Comparison of ENCODE assay signal across 20 mouse cellular contexts in the genomic region with DNA sequence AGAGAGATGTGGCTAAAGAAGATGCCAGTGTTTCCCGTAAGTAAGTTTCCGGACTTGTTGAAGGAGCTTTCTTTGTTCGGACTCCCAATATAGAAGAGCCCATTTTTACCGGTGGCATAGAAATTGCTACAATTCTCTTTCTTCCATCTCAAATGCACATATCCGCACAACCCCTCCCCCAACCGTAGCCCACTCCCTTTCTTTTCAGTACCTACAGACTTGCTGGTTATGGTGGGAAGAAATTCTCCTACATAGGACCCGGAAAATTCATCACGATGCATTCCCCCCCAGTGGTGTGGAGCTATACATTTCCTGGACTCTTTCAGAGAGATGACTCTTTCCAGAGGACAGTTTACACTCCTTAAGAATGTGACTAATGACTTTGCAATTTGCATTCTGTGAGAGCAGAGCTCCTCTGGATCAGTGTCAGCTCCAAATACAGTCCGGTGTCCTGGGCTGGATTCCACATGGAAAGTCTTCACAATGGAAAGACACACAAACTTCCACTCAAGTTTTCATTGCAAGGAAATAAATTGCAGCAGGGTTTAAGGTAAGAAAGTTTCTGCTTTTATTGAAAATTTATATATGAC. TPM values are rescaled to one million over a fixed set of nuclear protein-coding genes. Genes with fewer than 3 reads are reported as not detected.
A peak's percentile ranks its signal among the peaks of the same experiment; 100 is the strongest.
DNase-seq lines count a peak whose midpoint lies in the region; ATAC-seq lines count a peak whose summit lies in the region.
"Had no signal": no experiment of that assay in that cellular context is flagged by ENCODE, and none has a peak within 500 bp of the region (broad histone marks: within the 10 kb centered on the region; RNA-seq: fewer than 3 reads in every experiment).

No protein-coding gene starts in this region.

- no peak overlapping the region for H3K9ac ChIP-seq in hindbrain, embryonic 12.5 days
- no peak overlapping the region for H3K9ac ChIP-seq in embryonic facial prominence, embryonic 14.5 days (ENCODE audit: low read depth, low read length)
- H3K9ac ChIP-seq: heart, embryonic 15.5 days; hindbrain, embryonic 15.5 days; lung, embryonic 15.5 days had no signal

- H3K4me2 ChIP-seq in hindbrain, embryonic 12.5 days (replicated peaks) = no peak overlapping the region
- 0 out of 2 replicates have a peak overlapping the region, but pooled peaks have one; percentile 4 for H3K4me2 ChIP-seq in embryonic facial prominence, embryonic 14.5 days (ENCODE audit: low read depth, low read length)
- H3K4me2 ChIP-seq: hindbrain, embryonic 15.5 days; lung, embryonic 15.5 days had no signal

- peak; percentile 27 for DNase-seq in hindbrain, embryonic 10.5 days (ENCODE audit: low spot score)
- peak; percentile 41 for DNase-seq in R1 (ENCODE audit: low read depth, low spot score)
- DNase-seq in embryonic facial prominence, embryonic 14.5 days (ENCODE audit: low spot score) = no peak
- peak; percentile 47 for DNase-seq in limb, embryonic 10.5 days (ENCODE audit: low spot score)
- DNase-seq in left cerebral cortex, adult 8-10 months (ENCODE audit: low spot score in 2 of 2) = no peak
- no peak for DNase-seq in kidney, postnatal 14 days
- DNase-seq in frontal cortex, postnatal 36 days (ENCODE audit: low spot score in 2 of 2) = no peak
- DNase-seq: adrenal gland, postnatal 25 days; kidney, adult 8-10 months; liver; spleen, adult 18-20 months; thymus, postnatal 36 days had no signal

- no peaks in the 10 kb centered on the region for H3K9me3 ChIP-seq in hindbrain, embryonic 10.5 days
- H3K9me3 ChIP-seq in hindbrain, embryonic 12.5 days (replicated peaks) = no peaks in the 10 kb centered on the region
- H3K9me3 ChIP-seq in embryonic facial prominence, embryonic 14.5 days (ENCODE audit: control insufficient read depth, low read length) = no peaks in the 10 kb centered on the region
- no peaks in the 10 kb centered on the region for H3K9me3 ChIP-seq in limb, embryonic 10.5 days (replicated peaks)
- H3K9me3 ChIP-seq: heart, embryonic 15.5 days; hindbrain, embryonic 15.5 days; lung, embryonic 15.5 days had no signal

- 0 out of 2 replicates have a peak overlapping the region, but pooled peaks have one; percentile 6 for H3K4me3 ChIP-seq in hindbrain, embryonic 10.5 days
- H3K4me3 ChIP-seq in hindbrain, embryonic 12.5 days = no peak overlapping the region
- H3K4me3 ChIP-seq in embryonic facial prominence, embryonic 14.5 days (ENCODE audit: low read depth, low read length) = no peak overlapping the region
- H3K4me3 ChIP-seq in limb, embryonic 10.5 days = no peak overlapping the region
- H3K4me3 ChIP-seq: gastrocnemius, adult 2 months; hindbrain, embryonic 15.5 days; left cerebral cortex, adult 2 months had no signal

- peaks cover 99% of the 10 kb centered on the region for H3K27me3 ChIP-seq in hindbrain, embryonic 10.5 days (ENCODE audit: insufficient read depth, poor library complexity, severe bottlenecking)
- H3K27me3 ChIP-seq in hindbrain, embryonic 12.5 days = peaks cover 85% of the 10 kb centered on the region
- H3K27me3 ChIP-seq in embryonic facial prominence, embryonic 14.5 days (replicated peaks; ENCODE audit: control insufficient read depth, insufficient read depth, low read length) = peaks cover 76% of the 10 kb centered on the region
- peaks cover 99% of the 10 kb centered on the region for H3K27me3 ChIP-seq in limb, embryonic 10.5 days (ENCODE audit: low read depth, poor library complexity, severe bottlenecking)

- 3% methylated on average over 9 of the region's 9 CpGs for WGBS in hindbrain, embryonic 10.5 days
- 8% methylated on average over 9 of the region's 9 CpGs for WGBS in hindbrain, embryonic 12.5 days
- WGBS in embryonic facial prominence, embryonic 14.5 days = 22% methylated on average over 9 of the region's 9 CpGs
- 4% methylated on average over 9 of the region's 9 CpGs for WGBS in limb, embryonic 10.5 days

- peaks cover 66% of the 10 kb centered on the region for H3K4me1 ChIP-seq in hindbrain, embryonic 10.5 days (replicated peaks)
- peaks cover 29% of the 10 kb centered on the region for H3K4me1 ChIP-seq in hindbrain, embryonic 12.5 days
- H3K4me1 ChIP-seq in embryonic facial prominence, embryonic 14.5 days (ENCODE audit: control insufficient read depth, insufficient read depth, low read length) = peaks cover 7% of the 10 kb centered on the region; the same call in 1 of the 2 replicates
- H3K4me1 ChIP-seq in limb, embryonic 10.5 days = peaks cover 54% of the 10 kb centered on the region

- no peak for ATAC-seq in hindbrain, embryonic 12.5 days (ENCODE audit: low FRiP score)
- no peak for ATAC-seq in embryonic facial prominence, embryonic 14.5 days (ENCODE audit: low read depth)

- no peak overlapping the region for H3K27ac ChIP-seq in hindbrain, embryonic 10.5 days
- no peak overlapping the region for H3K27ac ChIP-seq in hindbrain, embryonic 12.5 days
- H3K27ac ChIP-seq in embryonic facial prominence, embryonic 14.5 days (replicated peaks; ENCODE audit: low read depth, low read length) = no peak overlapping the region
- no peak overlapping the region for H3K27ac ChIP-seq in limb, embryonic 10.5 days
- H3K27ac ChIP-seq: gastrocnemius, adult 2 months; heart, embryonic 15.5 days; hindbrain, embryonic 15.5 days; left cerebral cortex, adult 2 months; lung, embryonic 15.5 days had no signal

- no peaks in the 10 kb centered on the region for H3K36me3 ChIP-seq in hindbrain, embryonic 10.5 days
- H3K36me3 ChIP-seq in hindbrain, embryonic 12.5 days = no peaks in the 10 kb centered on the region
- no peaks in the 10 kb centered on the region for H3K36me3 ChIP-seq in embryonic facial prominence, embryonic 14.5 days (ENCODE audit: control insufficient read depth, insufficient read depth, low read length)
- H3K36me3 ChIP-seq in limb, embryonic 10.5 days = no peaks in the 10 kb centered on the region
- H3K36me3 ChIP-seq: heart, embryonic 15.5 days; hindbrain, embryonic 15.5 days; lung, embryonic 15.5 days had no signal

RNA-seq across cellular contexts. Expression of gene Otx1, which starts 2.7 kb away (rescaled TPM):
- polyA plus RNA-seq in hindbrain, embryonic 10.5 days (2016; fragmentation: Nextera tagmentation; extraction: Ambion mirVana) = 2.9 and 5.3 TPM in 2 replicates
- polyA plus RNA-seq in hindbrain, embryonic 12.5 days (2016; fragmentation: Nextera tagmentation; extraction: Ambion mirVana) = 3.4 and 3.6 TPM in 2 replicates
- polyA plus RNA-seq in embryonic facial prominence, embryonic 14.5 days (2014; fragmentation: Nextera tagmentation; extraction: Ambion mirVana) = 2.8 TPM in 2 replicates
- polyA plus RNA-seq in limb, embryonic 10.5 days (2016; fragmentation: Nextera tagmentation; extraction: Ambion mirVana) = 0.14 and 0.15 TPM in 2 replicates
- total RNA-seq in left cerebral cortex, adult 8-10 months (2022) = 1 to 10 TPM; 4.9 to 7.1 (median 5.9) TPM
- total RNA-seq: adrenal gland, postnatal 25 days; gastrocnemius, adult 2 months; megakaryocyte, adult 5-6 weeks had no signal
- polyA plus RNA-seq: neural tube, embryonic 11.5 days had no signal

Comparison
In these comparisons a context has a peak if more than half of its experiments do, and no peak if none do; other contexts are left out.
1. DNase-seq: peak in hindbrain, embryonic 10.5 days (single experiment), R1 (single experiment) and limb, embryonic 10.5 days (single experiment); none in embryonic facial prominence, embryonic 14.5 days (single experiment), left cerebral cortex, adult 8-10 months (0 of 2), kidney, postnatal 14 days (single experiment) and frontal cortex, postnatal 36 days (0 of 2).